Mouse (Mus musculus) layer of hippocampus, adult 9-10 months (tissue): ENCODE measurements around the gene Sltm.
"Not testable (repeated sequence)": the region's sequence is repeated elsewhere in the genome, so short reads cannot be mapped to it uniquely, and the experiment has no call there.

ENCODE experiments used
- DNase-seq: peaks from one replicate; pipeline ENCODE4 v3.0.0; 2022; ENCODE audit warnings: low spot score

Gene Sltm

GRCm38 (mm10) chr9:70542305-70543041 lies at the start of gene Sltm:
Gene Sltm (plus strand): TSS chr9:70542754.
- DNase-seq: peak; percentile 94

DNA sequence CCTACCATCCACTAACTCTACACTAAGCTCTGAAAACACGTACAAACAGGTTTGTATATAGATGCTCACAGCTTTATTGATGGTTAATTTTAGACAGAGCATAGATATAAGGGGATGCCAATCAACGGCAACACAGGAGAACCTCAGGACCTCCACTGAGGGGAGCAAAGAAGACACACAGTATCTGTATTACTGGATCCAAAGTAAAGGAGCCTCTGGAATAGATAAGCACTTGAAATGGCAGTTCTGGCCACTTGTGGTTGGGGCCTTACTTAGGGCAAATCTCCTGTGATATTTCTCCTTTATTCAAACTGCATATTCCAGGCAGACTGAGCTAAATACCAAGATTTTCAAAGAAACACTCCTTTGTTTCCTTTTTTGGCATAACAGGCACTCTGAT lies 49.5 kb upstream of the Sltm start:
- no peak for DNase-seq

GRCm38 (mm10) chr9:70496990-70497389 lies 45.6 kb upstream of the Sltm start:
- DNase-seq: no peak

GRCm38 (mm10) chr9:70502284-70503014 lies 40.1 kb upstream of the Sltm start:
- DNase-seq: no peak

GRCm38 (mm10) chr9:70503015-70503603 lies 39.4 kb upstream of the Sltm start:
- peak; percentile 5 for DNase-seq

DNA sequence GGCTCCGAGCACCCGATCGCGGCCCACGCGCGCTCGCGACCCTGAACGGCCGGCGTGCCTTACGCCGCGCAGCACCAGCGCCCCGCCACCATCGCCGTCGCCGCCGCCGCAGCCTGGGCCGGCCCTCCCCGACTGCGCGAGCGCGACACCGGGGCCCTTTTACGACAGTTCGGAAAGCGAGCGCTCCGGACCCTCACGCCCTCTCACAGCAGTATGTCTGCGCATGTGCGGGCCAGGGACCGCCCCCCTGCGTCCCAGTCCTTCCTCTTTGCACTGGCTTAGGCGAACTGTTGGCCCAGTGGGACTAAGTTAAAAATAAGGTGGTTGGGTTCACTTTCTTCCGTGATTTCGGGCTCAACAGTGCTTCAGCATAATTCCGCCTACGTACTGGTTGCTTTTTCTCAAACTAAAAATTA lies 38.9 kb upstream of the Sltm start, which contains the start of gene Rnf111:
TSS of gene Rnf111 (minus strand) at position 100 of the 416 bp plus-strand sequence.
- DNase-seq: peak; percentile 83

- no peak for DNase-seq
These were observed 36.4 kb upstream of the Sltm start for GRCm38 (mm10) chr9:70506186-70506585.

GRCm38 (mm10) chr9:70506787-70507186 lies 35.8 kb upstream of the Sltm start:
- DNase-seq: no peak

GRCm38 (mm10) chr9:70509906-70510525 lies 32.5 kb upstream of the Sltm start:
- DNase-seq: no peak

DNA sequence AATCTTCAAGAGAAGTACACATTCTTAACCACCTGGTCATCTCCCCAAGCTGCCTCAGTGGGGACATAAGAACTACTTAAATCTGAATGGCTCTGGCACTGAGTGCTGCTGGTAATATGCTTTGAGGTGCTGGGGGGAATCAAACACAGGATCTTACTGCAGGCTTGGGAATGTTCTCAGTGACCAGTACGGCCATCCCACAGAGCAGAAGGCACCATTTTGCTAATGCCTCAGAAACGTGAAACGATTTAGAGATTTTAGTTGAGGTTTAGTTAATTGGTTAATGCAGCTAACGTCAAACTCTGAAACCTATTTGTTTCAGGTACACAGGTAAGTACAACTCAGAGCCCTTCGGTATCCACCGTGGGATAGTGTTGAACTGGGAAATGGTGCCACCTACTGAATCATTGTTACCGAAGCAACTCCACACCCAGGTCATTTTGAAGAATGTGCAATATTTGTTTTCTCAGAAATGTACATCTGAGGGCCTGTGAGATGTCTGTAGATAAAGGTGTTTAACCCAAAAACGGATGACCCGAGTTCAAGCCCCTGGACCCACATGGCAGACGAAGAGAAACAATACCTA lies 31.5 kb upstream of the Sltm start:
- DNase-seq: no peak

DNA sequence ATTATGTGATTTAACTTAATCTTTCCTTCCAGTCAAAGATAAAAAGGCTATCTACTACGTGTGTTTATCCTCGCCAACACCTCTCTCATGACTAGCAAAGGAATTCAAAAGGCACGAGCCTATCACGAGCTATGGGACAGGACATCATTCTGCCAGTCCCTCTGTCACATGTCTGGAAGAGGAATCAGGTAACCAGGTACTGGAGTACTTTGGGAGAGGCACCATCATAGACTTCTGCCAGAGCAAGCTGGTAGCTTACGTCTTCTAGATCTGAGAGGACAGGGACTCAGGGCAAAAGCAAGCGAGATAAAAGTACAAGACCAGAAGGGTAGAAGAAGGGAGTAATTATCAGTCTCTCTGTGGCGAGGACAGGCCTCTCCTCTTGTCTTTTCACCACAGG lies 30.9 kb upstream of the Sltm start:
- DNase-seq: no peak

DNA sequence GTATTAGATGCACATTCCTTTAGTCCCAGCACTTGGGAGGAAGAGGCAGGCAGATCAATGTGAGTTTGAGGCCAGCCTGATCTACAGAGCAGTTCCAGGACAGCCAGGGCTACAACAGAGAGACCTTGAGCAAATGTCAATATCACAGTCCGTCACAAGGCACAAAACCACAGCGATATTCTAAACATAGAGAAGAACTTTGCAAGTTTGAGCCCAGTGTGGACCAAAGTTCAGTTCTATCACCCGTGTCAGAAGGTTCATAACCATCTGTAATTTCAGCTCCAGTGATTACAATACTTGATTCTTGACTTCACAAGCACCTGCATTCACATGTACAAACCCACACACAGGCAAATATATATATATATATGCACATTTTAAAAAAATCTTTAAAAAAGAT lies 21.9 kb upstream of the Sltm start:
- no peak for DNase-seq

- DNase-seq: no peak
These were observed 18.7 kb upstream of the Sltm start for GRCm38 (mm10) chr9:70523813-70524212.

DNA sequence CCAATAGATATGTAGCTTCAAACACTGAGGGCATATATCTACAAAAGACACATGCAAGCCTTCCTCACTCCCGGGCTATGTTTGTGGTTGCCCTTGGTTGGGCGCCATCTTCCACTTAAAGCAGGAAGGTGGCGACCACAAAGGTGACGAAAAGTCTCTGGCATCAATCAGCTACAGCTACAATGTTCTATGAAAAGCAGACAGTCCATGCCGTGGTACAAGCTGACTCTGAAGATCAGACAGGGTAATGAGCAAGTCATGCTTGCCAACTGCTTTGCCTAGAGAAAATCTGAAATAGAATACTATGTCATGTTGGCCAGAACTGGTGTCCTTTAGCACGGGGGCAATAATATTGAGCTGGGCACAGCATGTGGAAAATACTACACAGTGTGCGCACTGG lies 18.2 kb upstream of the Sltm start:
- DNase-seq: no peak

DNA sequence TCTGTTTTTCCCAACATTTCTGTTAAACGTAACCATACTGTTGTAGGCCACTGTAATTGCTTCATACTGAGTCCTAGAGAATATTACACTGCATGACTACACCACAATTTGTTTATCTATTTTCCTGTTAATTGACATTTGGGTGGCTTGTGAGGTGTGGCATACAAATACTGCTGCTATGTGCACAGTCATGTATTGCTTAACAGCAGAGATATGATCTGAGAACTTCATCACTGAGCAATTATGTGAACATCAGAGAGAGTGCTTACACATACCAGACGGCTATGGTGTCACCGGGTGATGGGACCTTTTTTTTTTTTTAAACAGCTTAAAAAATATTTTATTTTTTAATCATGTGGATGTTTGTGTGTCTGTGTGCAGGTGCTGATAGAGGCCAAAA lies 9.2 kb upstream of the Sltm start:
- DNase-seq: no peak

GRCm38 (mm10) chr9:70541584-70541983 lies 970 bp upstream of the Sltm start:
- DNase-seq: no peak

- DNase-seq: no peak
These were observed 710 bp downstream of the Sltm start for GRCm38 (mm10) chr9:70543048-70543880.

DNA sequence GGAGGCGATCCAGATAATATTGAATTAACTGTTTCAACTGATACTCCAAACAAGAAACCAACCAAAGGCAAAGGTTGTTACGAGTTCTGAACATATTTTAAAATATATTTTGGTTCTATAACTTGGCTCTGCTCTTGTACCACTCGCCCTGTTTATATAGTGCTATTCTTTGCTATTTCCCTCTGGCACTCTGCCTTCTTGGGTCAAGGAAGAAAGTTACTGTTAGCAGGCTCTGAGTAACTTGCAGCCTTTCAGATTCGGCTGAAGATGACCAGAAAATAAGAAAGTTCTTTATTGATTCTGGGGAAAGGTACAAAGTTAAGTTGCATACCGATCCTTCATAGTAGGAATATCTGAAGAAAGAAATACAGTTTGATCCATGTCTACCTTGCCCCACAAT lies 1.4 kb downstream of the Sltm start:
- DNase-seq: no peak

DNA sequence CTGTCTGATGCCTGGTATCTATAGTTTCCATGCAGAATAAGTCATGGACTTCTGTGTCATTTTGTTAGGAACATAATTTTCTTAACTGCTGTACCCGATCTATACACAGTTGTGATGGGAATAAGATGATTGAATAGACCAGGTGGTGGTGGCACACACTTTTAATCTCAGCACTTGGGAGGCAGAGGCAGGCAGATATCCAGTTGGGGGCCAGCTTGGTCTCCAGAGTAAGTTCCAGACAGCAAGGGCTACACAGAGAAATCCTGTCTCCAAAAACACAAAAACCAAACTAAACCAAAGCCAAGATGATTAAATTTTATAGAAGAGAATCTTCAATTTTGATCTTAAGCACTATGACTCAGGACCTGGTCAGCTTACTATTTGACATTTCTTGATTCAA lies 2.3 kb downstream of the Sltm start:
- DNase-seq: no peak

DNA sequence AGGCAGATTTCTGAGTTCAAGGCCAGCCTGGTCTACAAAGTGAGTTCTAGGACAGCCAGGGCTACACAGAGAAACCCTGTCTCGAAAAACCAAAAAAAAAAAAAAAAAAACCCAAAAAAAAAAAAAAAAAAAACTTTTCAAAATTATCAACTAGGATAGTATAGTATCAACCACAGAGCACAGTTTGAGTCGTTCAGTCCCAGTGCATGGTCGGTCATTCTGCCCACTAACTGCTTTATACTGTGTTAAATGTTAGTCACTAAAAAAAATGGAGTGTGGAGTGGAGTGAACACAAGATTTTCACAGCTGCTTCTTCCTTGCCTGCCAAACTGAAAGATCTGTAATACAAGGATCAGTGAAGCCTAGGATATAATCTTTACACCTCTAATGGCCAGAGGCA lies 4.0 kb downstream of the Sltm start:
- DNase-seq: not testable (repeated sequence)

- no peak for DNase-seq
These were observed 5.8 kb downstream of the Sltm start for GRCm38 (mm10) chr9:70548304-70548703.
